Mouse (Mus musculus): ENCODE results near the gene Cdhr4.
A peak's percentile ranks its signal among the peaks of the same experiment; 100 is the strongest.
"Not testable (repeated sequence)": the region's sequence is repeated elsewhere in the genome, so short reads cannot be mapped to it uniquely, and the experiment has no call there.

Gene Cdhr4

GRCm38 (mm10) chr9:108010385-108010784, 18.1 kb downstream of the Cdhr4 start:
- DNase-seq (ENCODE audit: low spot score in 2 of 2): no peak

- DNase-seq (ENCODE audit: low spot score in 2 of 2): not testable (repeated sequence)
These were observed 21.3 kb downstream of the Cdhr4 start for GRCm38 (mm10) chr9:108013577-108013976.

- no peak for DNase-seq (ENCODE audit: low spot score in 2 of 2)
These were observed 24.8 kb downstream of the Cdhr4 start for GRCm38 (mm10) chr9:108017127-108017526.

- no peak for DNase-seq (ENCODE audit: low spot score in 2 of 2)
These were observed 28.4 kb downstream of the Cdhr4 start for GRCm38 (mm10) chr9:108020741-108021140.

- DNase-seq (ENCODE audit: low spot score in 2 of 2): no peak
These were observed 30.9 kb downstream of the Cdhr4 start for GRCm38 (mm10) chr9:108023216-108023615.

- DNase-seq (ENCODE audit: low spot score in 2 of 2): no peak
These were observed 34.3 kb downstream of the Cdhr4 start for GRCm38 (mm10) chr9:108026584-108026983.

GRCm38 (mm10) chr9:108027867-108028266, 35.6 kb downstream of the Cdhr4 start:
- no peak for DNase-seq (ENCODE audit: low spot score in 2 of 2)

- no peak for DNase-seq (ENCODE audit: low spot score in 2 of 2)
These were observed 39.8 kb downstream of the Cdhr4 start for GRCm38 (mm10) chr9:108032126-108032525.

GRCm38 (mm10) chr9:108035331-108036156, 43.2 kb downstream of the Cdhr4 start:
- no peak for DNase-seq (ENCODE audit: low spot score in 2 of 2)

GRCm38 (mm10) chr9:108044751-108045492, 52.6 kb downstream of the Cdhr4 start:
- DNase-seq (ENCODE audit: low spot score in 2 of 2): no peak

- no peak for DNase-seq (ENCODE audit: low spot score in 2 of 2)
These were observed 54.3 kb downstream of the Cdhr4 start for GRCm38 (mm10) chr9:108046582-108046981.

GRCm38 (mm10) chr9:108047601-108048565, 55.6 kb downstream of the Cdhr4 start:
- DNase-seq (ENCODE audit: low spot score in 2 of 2): no peak

- DNase-seq (ENCODE audit: low spot score in 2 of 2): no peak
These were observed 56.3 kb downstream of the Cdhr4 start for GRCm38 (mm10) chr9:108048566-108048955.

GRCm38 (mm10) chr9:108049016-108049455, 56.7 kb downstream of the Cdhr4 start, which contains the start of gene Gmppb:
TSS of gene Gmppb (plus strand) at chr9:108049242.
- peak; percentile 87 to 89 for DNase-seq (ENCODE audit: low spot score in 2 of 2)
